Mouse (Mus musculus) heart, adult 9 months (tissue): ENCODE measurements around the gene Flnc.

Experiments used
- DNase-seq, 2 experiments: peaks; one replicate each; pipeline ENCODE4 v3.0.0; 2022; ENCODE audit warnings: low spot score in 2 of 2

Flnc gene

GRCm38 (mm10) chr6:29484716-29485559 lies 51.9 kb downstream of the Flnc start:
- no peak for DNase-seq

- DNase-seq: no peak
Measured at GRCm38 (mm10) chr6:29485951-29486350, 52.9 kb downstream of the Flnc start.

- DNase-seq: no peak
Measured at GRCm38 (mm10) chr6:29494101-29494500, 61.0 kb downstream of the Flnc start.

GRCm38 (mm10) chr6:29496270-29496669 lies 63.2 kb downstream of the Flnc start:
- DNase-seq: no peak

- DNase-seq: no peak
Measured at GRCm38 (mm10) chr6:29497791-29498190, 64.7 kb downstream of the Flnc start.

GRCm38 (mm10) chr6:29500177-29500576 lies 67.1 kb downstream of the Flnc start:
- DNase-seq: no peak

GRCm38 (mm10) chr6:29500810-29501209 lies 67.8 kb downstream of the Flnc start:
- DNase-seq: no peak

GRCm38 (mm10) chr6:29501599-29501998 lies 68.5 kb downstream of the Flnc start:
- DNase-seq: no peak

GRCm38 (mm10) chr6:29505493-29505892 lies 72.4 kb downstream of the Flnc start:
- no peak for DNase-seq

GRCm38 (mm10) chr6:29506834-29507233 lies 73.8 kb downstream of the Flnc start:
- DNase-seq: no peak

- no peak for DNase-seq
Measured at GRCm38 (mm10) chr6:29507447-29508309, 74.6 kb downstream of the Flnc start, which contains the start of gene Kcp. Gene Kcp, minus strand, starts transcription at chr6:29507952.

- DNase-seq: peak; percentile 55 to 61
Measured at GRCm38 (mm10) chr6:29509086-29509485, 76.0 kb downstream of the Flnc start.
